Mouse (Mus musculus): Measurements from ENCODE around the gene Grid1. TPM values are rescaled to one million over a fixed set of nuclear protein-coding genes. Genes with fewer than 3 reads are reported as not detected.

Grid1 gene
- polyA plus RNA-seq, 1 experiment from 2014 or later = 5.2 TPM

- Histone ChIP-seq H3K4me2 (no peak overlapping the region), H3K9me3 (no peaks in the 10 kb centered on the region), H3K9ac (no peak overlapping the region), H3K36me3 (no peaks in the 10 kb centered on the region), H3K4me3 (no peak overlapping the region), H3K27me3 (no peaks in the 10 kb centered on the region), H3K27ac (replicated peaks) (no peak overlapping the region), H3K4me1 (replicated peaks) (0 out of 2 replicates have a peak, but pooled peaks cover 5% of the 10 kb centered on the region)
- WGBS = 88% methylated on average over 10 of the region's 10 CpGs
- no peak for ATAC-seq (ENCODE audit: low read depth)
These were observed 225.2 kb downstream of the Grid1 start for GRCm38 (mm10) chr14:35044918-35045698.

- H3K4me3 ChIP-seq = no peak overlapping the region
- no peak overlapping the region for H3K4me2 ChIP-seq
- H3K4me1 ChIP-seq (replicated peaks) = 0 out of 2 replicates have a peak, but pooled peaks cover under 1% of the 10 kb centered on the region
- ATAC-seq (ENCODE audit: low read depth) = no peak
- H3K9ac ChIP-seq = no peak overlapping the region
- 81% methylated on average over 8 of the region's 8 CpGs for WGBS
- H3K27ac ChIP-seq (replicated peaks) = no peak overlapping the region
- H3K27me3 ChIP-seq = no peaks in the 10 kb centered on the region
- no peaks in the 10 kb centered on the region for H3K9me3 ChIP-seq
- no peaks in the 10 kb centered on the region for H3K36me3 ChIP-seq
These were observed 229.3 kb downstream of the Grid1 start for GRCm38 (mm10) chr14:35049231-35049630.

GRCm38 (mm10) chr14:35054139-35054538, 234.2 kb downstream of the Grid1 start:
- Histone ChIP-seq H3K9me3 (no peaks in the 10 kb centered on the region), H3K9ac (no peak overlapping the region), H3K4me1 (replicated peaks) (no peaks in the 10 kb centered on the region), H3K27me3 (no peaks in the 10 kb centered on the region), H3K4me2 (no peak overlapping the region), H3K36me3 (no peaks in the 10 kb centered on the region), H3K4me3 (no peak overlapping the region), H3K27ac (replicated peaks) (no peak overlapping the region)
- WGBS = 58% methylated on average over 3 of the region's 3 CpGs
- no peak for ATAC-seq (ENCODE audit: low read depth)

- 63% methylated on average over 6 of the region's 6 CpGs for WGBS
- H3K27ac ChIP-seq (replicated peaks) = peak overlapping the region; percentile 57; the same call in 1 of the 2 replicates
These were observed 254.7 kb downstream of the Grid1 start for GRCm38 (mm10) chr14:35074636-35075035.

GRCm38 (mm10) chr14:35079954-35080353, 260.0 kb downstream of the Grid1 start:
- Histone ChIP-seq H3K9me3 (peaks cover 3% of the 10 kb centered on the region; the same call in 1 of the 2 replicates), H3K4me1 (replicated peaks) (peaks cover 1% of the 10 kb centered on the region)
- ATAC-seq (ENCODE audit: low read depth) = 0 out of 2 replicates have a peak, but pooled peaks have one; percentile 59

More at GRCm38 (mm10) chr14:35074636-35075035, 254.7 kb downstream of the Grid1 start:
- Histone ChIP-seq H3K4me2 (no peak overlapping the region), H3K9me3 (peaks cover 3% of the 10 kb centered on the region; the same call in 1 of the 2 replicates), H3K4me3 (no peak overlapping the region), H3K9ac (peak overlapping the region; percentile 26; the same call in 1 of the 2 replicates), H3K4me1 (replicated peaks) (peaks cover 6% of the 10 kb centered on the region), H3K27me3 (no peaks in the 10 kb centered on the region), H3K36me3 (no peaks in the 10 kb centered on the region)
- peak; percentile 96 for ATAC-seq (ENCODE audit: low read depth)

GRCm38 (mm10) chr14:35092646-35093045, 272.7 kb downstream of the Grid1 start:
- H3K27me3 ChIP-seq = no peaks in the 10 kb centered on the region
- no peaks in the 10 kb centered on the region for H3K36me3 ChIP-seq
- WGBS = 97% methylated on average over 4 of the region's 4 CpGs
- H3K4me1 ChIP-seq (replicated peaks) = peaks cover 16% of the 10 kb centered on the region
- no peak overlapping the region for H3K4me2 ChIP-seq
- H3K9me3 ChIP-seq = no peaks in the 10 kb centered on the region
- H3K9ac ChIP-seq = no peak overlapping the region
- no peak overlapping the region for H3K27ac ChIP-seq (replicated peaks)
- ATAC-seq (ENCODE audit: low read depth) = no peak
- H3K4me3 ChIP-seq = no peak overlapping the region

More at GRCm38 (mm10) chr14:35079954-35080353, 260.0 kb downstream of the Grid1 start:
- H3K4me3 ChIP-seq = no peak overlapping the region
- H3K27me3 ChIP-seq = no peaks in the 10 kb centered on the region
- no peak overlapping the region for H3K27ac ChIP-seq (replicated peaks)
- H3K9ac ChIP-seq = no peak overlapping the region
- no peak overlapping the region for H3K4me2 ChIP-seq
- 54% methylated on average over 1 of the region's 1 CpGs for WGBS
- H3K36me3 ChIP-seq = no peaks in the 10 kb centered on the region

- 59% methylated on average over 6 of the region's 6 CpGs for WGBS
- no peak; the same call in 1 of the 2 replicates for ATAC-seq (ENCODE audit: low read depth)
- H3K27ac ChIP-seq (replicated peaks) = no peak overlapping the region
These were observed 273.8 kb downstream of the Grid1 start for GRCm38 (mm10) chr14:35093561-35094186.

GRCm38 (mm10) chr14:35095506-35096059, 275.7 kb downstream of the Grid1 start:
- Histone ChIP-seq H3K9ac (no peak overlapping the region), H3K4me3 (no peak overlapping the region), H3K27ac (replicated peaks) (no peak overlapping the region), H3K27me3 (no peaks in the 10 kb centered on the region), H3K36me3 (no peaks in the 10 kb centered on the region), H3K4me2 (no peak overlapping the region), H3K4me1 (replicated peaks) (peaks cover 16% of the 10 kb centered on the region), H3K9me3 (no peaks in the 10 kb centered on the region)
- 22% methylated on average over 9 of the region's 9 CpGs for WGBS
- ATAC-seq (ENCODE audit: low read depth) = peak; percentile 24; the same call in 1 of the 2 replicates

More at GRCm38 (mm10) chr14:35093561-35094186, 273.8 kb downstream of the Grid1 start:
- Histone ChIP-seq H3K4me2 (no peak overlapping the region), H3K27me3 (no peaks in the 10 kb centered on the region), H3K36me3 (no peaks in the 10 kb centered on the region), H3K4me3 (no peak overlapping the region), H3K4me1 (replicated peaks) (peaks cover 16% of the 10 kb centered on the region), H3K9ac (no peak overlapping the region), H3K9me3 (no peaks in the 10 kb centered on the region)

GRCm38 (mm10) chr14:35096085-35096484, 276.2 kb downstream of the Grid1 start:
- H3K4me3 ChIP-seq = no peak overlapping the region
- ATAC-seq (ENCODE audit: low read depth) = no peak
- no peaks in the 10 kb centered on the region for H3K9me3 ChIP-seq
- no peaks in the 10 kb centered on the region for H3K36me3 ChIP-seq
- peaks cover 16% of the 10 kb centered on the region for H3K4me1 ChIP-seq (replicated peaks)
- WGBS = 67% methylated on average over 4 of the region's 4 CpGs
- no peak overlapping the region for H3K4me2 ChIP-seq
- no peaks in the 10 kb centered on the region for H3K27me3 ChIP-seq
- no peak overlapping the region for H3K27ac ChIP-seq (replicated peaks)
- H3K9ac ChIP-seq = no peak overlapping the region

- Histone ChIP-seq H3K4me1 (replicated peaks) (peaks cover 16% of the 10 kb centered on the region), H3K9ac (no peak overlapping the region), H3K4me2 (no peak overlapping the region), H3K9me3 (no peaks in the 10 kb centered on the region), H3K4me3 (no peak overlapping the region), H3K27me3 (no peaks in the 10 kb centered on the region), H3K27ac (replicated peaks) (no peak overlapping the region), H3K36me3 (no peaks in the 10 kb centered on the region)
- WGBS = 86% methylated on average over 5 of the region's 5 CpGs
- ATAC-seq (ENCODE audit: low read depth) = no peak
These were observed 277.3 kb downstream of the Grid1 start for GRCm38 (mm10) chr14:35097166-35097565.

GRCm38 (mm10) chr14:35103639-35104210, 283.8 kb downstream of the Grid1 start:
- Histone ChIP-seq H3K4me2 (no peak overlapping the region), H3K9me3 (no peaks in the 10 kb centered on the region), H3K4me3 (no peak overlapping the region), H3K4me1 (replicated peaks) (no peaks in the 10 kb centered on the region), H3K27ac (replicated peaks) (no peak overlapping the region), H3K36me3 (no peaks in the 10 kb centered on the region), H3K9ac (no peak overlapping the region), H3K27me3 (no peaks in the 10 kb centered on the region)
- ATAC-seq (ENCODE audit: low read depth) = no peak
- WGBS = 82% methylated on average over 5 of the region's 5 CpGs

- no peak overlapping the region for H3K4me2 ChIP-seq
- H3K27ac ChIP-seq (replicated peaks) = no peak overlapping the region
- ATAC-seq (ENCODE audit: low read depth) = no peak
- H3K36me3 ChIP-seq = no peaks in the 10 kb centered on the region
- H3K4me1 ChIP-seq (replicated peaks) = peaks cover 16% of the 10 kb centered on the region
- H3K9ac ChIP-seq = no peak overlapping the region
- no peak overlapping the region for H3K4me3 ChIP-seq
- WGBS = 85% methylated on average over 3 of the region's 3 CpGs
- H3K27me3 ChIP-seq = no peaks in the 10 kb centered on the region
- H3K9me3 ChIP-seq = no peaks in the 10 kb centered on the region
These were observed 287.7 kb downstream of the Grid1 start for GRCm38 (mm10) chr14:35107596-35107995.
